Mouse (Mus musculus) MEL (cell line): ENCODE measurements around the gene Syn3. TPM values are rescaled to one million over a fixed set of nuclear protein-coding genes. Genes with fewer than 3 reads are reported as not detected.

Source experiments
- DNase-seq: peaks from one replicate; pipeline ENCODE4 v3.0.0; 2011; ENCODE audit warnings: low read depth, low spot score
- H3K27ac ChIP-seq: 2 replicates; pipeline ENCODE4 v1.5.1; 2012; ENCODE audit warnings: low read depth, mild to moderate bottlenecking, control low read depth, low read length, moderate library complexity; ENCODE audit not compliant: control insufficient read depth
- H3K27me3 ChIP-seq, 2 experiments: fragments of 150-350 bp in 1 of 2; sonication (generic) in 1 of 2; 2 replicates each; pipeline ENCODE4 v1.6.1; 2012; ENCODE audit warnings: low read length in 2 of 2, mild to moderate bottlenecking in 2 of 2, improper control_type of control experiment in 1 of 2, moderate library complexity in 1 of 2; ENCODE audit not compliant: insufficient read depth in 2 of 2, control insufficient read depth in 1 of 2
- H3K36me3 ChIP-seq, 2 experiments: 2 replicates each; pipeline ENCODE4 v1.6.1; 2012 to 2014; ENCODE audit warnings: low read length in 2 of 2, improper control_type of control experiment in 1 of 2, inconsistent platforms in 1 of 2, mild to moderate bottlenecking in 1 of 2; ENCODE audit not compliant: insufficient read depth in 2 of 2, control insufficient read depth in 1 of 2
- H3K4me1 ChIP-seq, 2 experiments: fragments of 150-350 bp in 1 of 2; sonication (generic) in 1 of 2; 2 replicates each; pipeline ENCODE4 v1.6.1; 2012; ENCODE audit warnings: low read length in 2 of 2, improper control_type of control experiment in 1 of 2, mild to moderate bottlenecking in 1 of 2; ENCODE audit not compliant: insufficient read depth in 2 of 2, control insufficient read depth in 1 of 2
- H3K4me3 ChIP-seq, 2 experiments: fragments of 150-350 bp in 1 of 2; sonication (generic) in 1 of 2; 2 replicates each; pipeline ENCODE4 v1.5.1; 2012; ENCODE audit warnings: low read depth in 2 of 2, low read length in 2 of 2, mild to moderate bottlenecking in 2 of 2, moderate library complexity in 2 of 2, control low read depth in 1 of 2, improper control_type of control experiment in 1 of 2; ENCODE audit not compliant: control insufficient read depth in 1 of 2, insufficient read depth in 1 of 2
- H3K79me2 ChIP-seq: 2 replicates; pipeline ENCODE4 v1.6.1; 2012; ENCODE audit warnings: mild to moderate bottlenecking, low read length, moderate library complexity; ENCODE audit not compliant: control insufficient read depth, poor library complexity, insufficient read depth
- H3K9ac ChIP-seq: 2 replicates; pipeline ENCODE4 v1.6.1; 2012; ENCODE audit warnings: low read depth, mild to moderate bottlenecking, control low read depth, low read length, moderate library complexity; ENCODE audit not compliant: control insufficient read depth, poor library complexity, severe bottlenecking
- H3K9me3 ChIP-seq: fragments of 150-350 bp; sonication (generic); replicated peaks from 2 replicates; pipeline ENCODE4 v1.6.1; 2012; ENCODE audit warnings: mild to moderate bottlenecking, low read length, improper control_type of control experiment, moderate library complexity; ENCODE audit not compliant: insufficient read depth
- BHLHE40 ChIP-seq: IDR thresholded peaks from 2 replicates; pipeline ENCODE4 v1.6.1; 2012; ENCODE audit warnings: low read depth, mild to moderate bottlenecking, inconsistent platforms, low read length, improper control_type of control experiment, borderline replicate concordance
- CHD1 ChIP-seq: IDR thresholded peaks from 2 replicates; pipeline ENCODE4 v1.6.1; 2012; ENCODE audit warnings: low read depth, mild to moderate bottlenecking, inconsistent platforms, low read length, improper control_type of control experiment
- ELF1 ChIP-seq: IDR thresholded peaks from 2 replicates; pipeline ENCODE4 v1.6.1; 2014; ENCODE audit warnings: low read depth, mild to moderate bottlenecking, inconsistent platforms, low read length, improper control_type of control experiment, moderate library complexity
- ETS1 ChIP-seq: IDR thresholded peaks from 2 replicates; pipeline ENCODE4 v1.6.1; 2012; ENCODE audit warnings: low read depth, mild to moderate bottlenecking, inconsistent platforms, low read length, improper control_type of control experiment, moderate library complexity
- GATA1 ChIP-seq: IDR thresholded peaks from 2 replicates; pipeline ENCODE4 v1.6.1; 2011; ENCODE audit warnings: low read depth, low read length, improper control_type of control experiment
- HCFC1 ChIP-seq: IDR thresholded peaks from 2 replicates; pipeline ENCODE4 v1.6.1; 2012; ENCODE audit warnings: low read depth, mild to moderate bottlenecking, inconsistent platforms, low read length, improper control_type of control experiment, moderate library complexity
- JUND ChIP-seq: IDR thresholded peaks from 2 replicates; pipeline ENCODE4 v1.6.1; 2011; ENCODE audit warnings: low read depth, mild to moderate bottlenecking, improper control_type of control experiment, low read length
- MAZ ChIP-seq: IDR thresholded peaks from 2 replicates; pipeline ENCODE4 v1.6.1; 2012; ENCODE audit warnings: low read depth, mild to moderate bottlenecking, inconsistent platforms, low read length, improper control_type of control experiment
- MYB ChIP-seq: IDR thresholded peaks from 2 replicates; pipeline ENCODE4 v1.6.1; 2011; ENCODE audit warnings: mild to moderate bottlenecking, low read depth, low read length, improper control_type of control experiment
- NELFE ChIP-seq: IDR thresholded peaks from 2 replicates; pipeline ENCODE4 v1.6.1; 2011; ENCODE audit warnings: low read depth, low read length, improper control_type of control experiment
- NRF1 ChIP-seq: IDR thresholded peaks from 2 replicates; pipeline ENCODE4 v1.6.1; 2014; ENCODE audit warnings: low read depth, mild to moderate bottlenecking, inconsistent platforms, low read length, improper control_type of control experiment, moderate library complexity; ENCODE audit not compliant: poor library complexity, insufficient read depth, severe bottlenecking
- POLR2AphosphoS5 ChIP-seq: IDR thresholded peaks from 2 replicates; pipeline ENCODE4 v1.6.1; 2012; ENCODE audit warnings: low read depth, borderline replicate concordance, mild to moderate bottlenecking, inconsistent platforms, low read length, moderate library complexity, mixed read lengths
- RAD21 ChIP-seq: IDR thresholded peaks from 2 replicates; pipeline ENCODE4 v1.6.1; 2011; ENCODE audit warnings: mild to moderate bottlenecking, low read depth, low read length, improper control_type of control experiment
- RCOR1 ChIP-seq: IDR thresholded peaks from 2 replicates; pipeline ENCODE4 v1.6.1; 2012; ENCODE audit warnings: low read depth, mild to moderate bottlenecking, inconsistent platforms, low read length, improper control_type of control experiment
- SIN3A ChIP-seq: IDR thresholded peaks from 2 replicates; pipeline ENCODE4 v1.6.1; 2012; ENCODE audit warnings: low read length, improper control_type of control experiment, inconsistent platforms
- TAL1 ChIP-seq: IDR thresholded peaks from 2 replicates; pipeline ENCODE4 v1.6.1; 2012; ENCODE audit warnings: mild to moderate bottlenecking, inconsistent platforms, low read length, moderate library complexity, mixed read lengths
- TBP ChIP-seq: IDR thresholded peaks from 2 replicates; pipeline ENCODE4 v1.8.0; 2011; ENCODE audit warnings: low read depth, low read length, improper control_type of control experiment
- ZC3H11A ChIP-seq: IDR thresholded peaks from 2 replicates; pipeline ENCODE4 v1.6.1; 2012; ENCODE audit warnings: low read depth, mild to moderate bottlenecking, inconsistent platforms, low read length, improper control_type of control experiment
- polyA plus RNA-seq, 2 experiments: library from polyadenylated mRNA; stranded (reverse) in 1 of 2; unstranded in 1 of 2; fragments of >175 nt in 1 of 2; fragments of >200 nt in 1 of 2; gene quantifications; 2 replicates each; pipeline versions ENCODE4 v1.2.1 to v1.2.4; 2012; ENCODE audit warnings: low replicate concordance in 2 of 2, low read depth in 1 of 2; ENCODE audit not compliant: insufficient read length in 2 of 2, insufficient read depth in 1 of 2, missing spikeins in 1 of 2
- total RNA-seq: library from RNA; depleted of rRNA; stranded (reverse); fragments of 300-350 nt; gene quantifications from 2 replicates; pipeline ENCODE4 v1.2.3, GENCODE M21; 2012

Syn3 gene
- total and polyA plus RNA-seq, 3 experiments: 0.06 TPM; not detected in 2

- no peaks in the 10 kb centered on the region for H3K27me3 ChIP-seq
- no peaks in the 10 kb centered on the region for H3K4me1 ChIP-seq
- H3K79me2 ChIP-seq: no peaks in the 10 kb centered on the region
- no peaks in the 10 kb centered on the region for H3K9me3 ChIP-seq
- H3K4me3 ChIP-seq: no peak overlapping the region
- DNase-seq: no peak
- no peak overlapping the region for H3K9ac ChIP-seq
- TF ChIP-seq JUND: no peak
- TF ChIP-seq MAZ: no peak
- no peak for TF ChIP-seq SIN3A
- TF ChIP-seq HCFC1: no peak
- TF ChIP-seq ZC3H11A: no peak
- TF ChIP-seq ELF1: no peak
- H3K36me3 ChIP-seq: no peaks in the 10 kb centered on the region
- H3K27ac ChIP-seq: no peak overlapping the region
Measured at GRCm38 (mm10) chr10:86302318-86302648, 196.4 kb downstream of the Syn3 start.

DNA sequence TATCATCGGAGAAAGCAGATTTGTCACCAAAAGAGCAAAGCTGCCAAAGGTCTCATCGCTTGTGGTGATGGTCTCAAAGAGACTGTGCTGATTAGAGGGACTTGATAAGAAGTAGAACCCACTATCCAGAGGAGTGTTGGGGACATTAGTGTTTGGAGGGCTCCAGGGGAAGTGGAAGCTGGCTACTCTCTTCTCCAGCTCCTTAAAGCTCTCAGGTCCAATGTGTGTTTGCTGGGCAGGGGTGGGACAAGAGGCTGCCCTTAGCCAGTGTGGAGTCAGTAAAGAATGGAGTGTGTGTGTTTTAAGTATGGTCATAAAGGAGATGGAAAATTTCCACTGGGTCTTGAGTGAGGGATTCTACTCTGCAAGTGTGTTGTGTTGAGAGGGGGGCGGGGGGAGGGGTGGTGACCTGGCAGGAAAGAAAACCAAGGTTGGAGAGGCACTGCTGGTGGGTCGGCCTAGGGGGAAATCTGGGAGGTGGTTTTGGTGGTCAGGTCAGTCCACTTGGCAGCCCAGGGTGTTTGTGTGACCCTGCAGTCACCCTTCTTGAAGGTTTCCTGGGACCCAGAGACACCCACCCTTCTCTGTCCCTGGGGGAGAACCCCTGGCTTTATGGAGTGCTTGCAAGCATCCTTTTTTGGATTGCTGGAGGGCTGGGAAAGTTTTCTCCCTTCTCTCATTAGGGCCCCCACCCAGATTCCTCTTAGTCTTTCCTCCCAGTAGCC, 196.9 kb downstream of the Syn3 start:
- no peak for DNase-seq
- Histone ChIP-seq H3K4me3 (no peak overlapping the region), H3K9me3 (no peaks in the 10 kb centered on the region), H3K36me3 (no peaks in the 10 kb centered on the region), H3K27ac (no peak overlapping the region), H3K79me2 (no peaks in the 10 kb centered on the region), H3K27me3 (no peaks in the 10 kb centered on the region), H3K9ac (no peak overlapping the region), H3K4me1 (no peaks in the 10 kb centered on the region)
- TF ChIP-seq BHLHE40: no peak
- no peak for TF ChIP-seq TBP
- no peak for TF ChIP-seq ETS1
- TF ChIP-seq SIN3A: no peak
- no peak for TF ChIP-seq NELFE
- TF ChIP-seq JUND: no peak
- TF ChIP-seq POLR2AphosphoS5: no peak
- no peak for TF ChIP-seq ELF1
- TF ChIP-seq RCOR1: no peak
- no peak for TF ChIP-seq GATA1

DNA sequence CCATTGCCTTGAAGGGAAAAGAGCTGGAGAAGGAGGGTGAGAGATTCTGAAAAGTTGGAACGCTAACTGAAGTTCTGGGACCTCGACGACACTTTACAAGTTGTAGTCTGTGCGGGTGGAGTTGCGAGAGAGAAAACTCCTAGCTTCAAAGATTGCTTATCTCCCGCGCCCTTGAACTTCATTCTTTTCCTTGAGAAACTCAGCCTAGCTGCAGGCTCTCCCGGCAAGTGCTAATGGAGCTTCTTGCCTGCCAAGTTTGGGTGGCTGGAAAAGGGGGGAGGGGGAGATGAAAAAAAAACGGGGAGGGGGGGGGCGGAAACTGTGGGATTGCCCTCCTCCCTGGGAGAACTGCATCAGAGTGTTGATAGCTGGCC, 197.6 kb downstream of the Syn3 start:
- no peaks in the 10 kb centered on the region for H3K9me3 ChIP-seq
- no peak overlapping the region for H3K27ac ChIP-seq
- no peaks in the 10 kb centered on the region for H3K79me2 ChIP-seq
- no peak for TF ChIP-seq MYB
- no peak for TF ChIP-seq ELF1
- TF ChIP-seq HCFC1: no peak
- no peak for TF ChIP-seq ZC3H11A
- TF ChIP-seq CHD1: no peak
- no peak for TF ChIP-seq RCOR1
- no peak for TF ChIP-seq BHLHE40
- TF ChIP-seq RAD21: no peak
- no peak for TF ChIP-seq TAL1
- TF ChIP-seq POLR2AphosphoS5: no peak
- no peak for TF ChIP-seq NRF1
- TF ChIP-seq GATA1: no peak
- H3K27me3 ChIP-seq: no peaks in the 10 kb centered on the region
- H3K9ac ChIP-seq: no peak overlapping the region
- DNase-seq: no peak
- H3K36me3 ChIP-seq: no peaks in the 10 kb centered on the region
- H3K4me3 ChIP-seq: no peak overlapping the region
- no peaks in the 10 kb centered on the region for H3K4me1 ChIP-seq
